Mouse (Mus musculus) forelimb bud, embryonic 11.5 days (tissue): ENCODE data around the gene Disp3.

Experiments used
- DNase-seq: peaks from one replicate; pipeline ENCODE4 v3.0.0-alpha.2; 2012; ENCODE audit warnings: low read depth, low spot score

Gene Disp3

GRCm38 (mm10) chr4:148291080-148291479 lies 3.3 kb upstream of the Disp3 start:
- DNase-seq, result no peak

- DNase-seq, result peak; percentile 91
These were observed 337 bp upstream of the Disp3 start for GRCm38 (mm10) chr4:148288055-148288549.

GRCm38 (mm10) chr4:148287041-148287440 lies 724 bp downstream of the Disp3 start:
- no peak for DNase-seq

GRCm38 (mm10) chr4:148286226-148287031 lies 1.3 kb downstream of the Disp3 start:
- peak; percentile 76 for DNase-seq

- DNase-seq, result no peak
These were observed 3.5 kb downstream of the Disp3 start for GRCm38 (mm10) chr4:148284219-148284618.

GRCm38 (mm10) chr4:148276816-148277491 lies 10.8 kb downstream of the Disp3 start:
- DNase-seq, result no peak

- no peak for DNase-seq
These were observed 13.1 kb downstream of the Disp3 start for GRCm38 (mm10) chr4:148274671-148275070.

GRCm38 (mm10) chr4:148273229-148273628 lies 14.5 kb downstream of the Disp3 start:
- no peak for DNase-seq

- peak; percentile 18 for DNase-seq
These were observed 16.1 kb downstream of the Disp3 start for GRCm38 (mm10) chr4:148271656-148272055.

GRCm38 (mm10) chr4:148266973-148267507 lies 20.7 kb downstream of the Disp3 start:
- no peak for DNase-seq

- DNase-seq, result no peak
These were observed 27.8 kb downstream of the Disp3 start for GRCm38 (mm10) chr4:148259941-148260340.

GRCm38 (mm10) chr4:148249341-148249740 lies 38.4 kb downstream of the Disp3 start:
- no peak for DNase-seq

- DNase-seq, result no peak
These were observed 47.4 kb downstream of the Disp3 start for GRCm38 (mm10) chr4:148240387-148240786.

GRCm38 (mm10) chr4:148239474-148240130 lies 48.2 kb downstream of the Disp3 start:
- DNase-seq, result no peak

GRCm38 (mm10) chr4:148238919-148239318 lies 48.8 kb downstream of the Disp3 start:
- DNase-seq, result no peak

- no peak for DNase-seq
These were observed 49.5 kb downstream of the Disp3 start for GRCm38 (mm10) chr4:148238218-148238617.

GRCm38 (mm10) chr4:148236664-148237063 lies 51.1 kb downstream of the Disp3 start:
- no peak for DNase-seq

- DNase-seq, result no peak
These were observed 54.7 kb downstream of the Disp3 start for GRCm38 (mm10) chr4:148233061-148233460.

GRCm38 (mm10) chr4:148232615-148233014 lies 55.1 kb downstream of the Disp3 start:
- no peak for DNase-seq

GRCm38 (mm10) chr4:148232124-148232523 lies 55.6 kb downstream of the Disp3 start:
- DNase-seq, result no peak

GRCm38 (mm10) chr4:148229646-148230045 lies 58.1 kb downstream of the Disp3 start:
- DNase-seq, result peak; percentile 80

GRCm38 (mm10) chr4:148222983-148223382 lies 64.8 kb downstream of the Disp3 start:
- no peak for DNase-seq
